Mouse (Mus musculus) layer of hippocampus, adult 9-10 months (tissue): ENCODE results near the gene Slc26a11.

Source experiments
- DNase-seq: peaks from one replicate; pipeline ENCODE4 v3.0.0; 2022; ENCODE audit warnings: low spot score

The Slc26a11 gene

DNA sequence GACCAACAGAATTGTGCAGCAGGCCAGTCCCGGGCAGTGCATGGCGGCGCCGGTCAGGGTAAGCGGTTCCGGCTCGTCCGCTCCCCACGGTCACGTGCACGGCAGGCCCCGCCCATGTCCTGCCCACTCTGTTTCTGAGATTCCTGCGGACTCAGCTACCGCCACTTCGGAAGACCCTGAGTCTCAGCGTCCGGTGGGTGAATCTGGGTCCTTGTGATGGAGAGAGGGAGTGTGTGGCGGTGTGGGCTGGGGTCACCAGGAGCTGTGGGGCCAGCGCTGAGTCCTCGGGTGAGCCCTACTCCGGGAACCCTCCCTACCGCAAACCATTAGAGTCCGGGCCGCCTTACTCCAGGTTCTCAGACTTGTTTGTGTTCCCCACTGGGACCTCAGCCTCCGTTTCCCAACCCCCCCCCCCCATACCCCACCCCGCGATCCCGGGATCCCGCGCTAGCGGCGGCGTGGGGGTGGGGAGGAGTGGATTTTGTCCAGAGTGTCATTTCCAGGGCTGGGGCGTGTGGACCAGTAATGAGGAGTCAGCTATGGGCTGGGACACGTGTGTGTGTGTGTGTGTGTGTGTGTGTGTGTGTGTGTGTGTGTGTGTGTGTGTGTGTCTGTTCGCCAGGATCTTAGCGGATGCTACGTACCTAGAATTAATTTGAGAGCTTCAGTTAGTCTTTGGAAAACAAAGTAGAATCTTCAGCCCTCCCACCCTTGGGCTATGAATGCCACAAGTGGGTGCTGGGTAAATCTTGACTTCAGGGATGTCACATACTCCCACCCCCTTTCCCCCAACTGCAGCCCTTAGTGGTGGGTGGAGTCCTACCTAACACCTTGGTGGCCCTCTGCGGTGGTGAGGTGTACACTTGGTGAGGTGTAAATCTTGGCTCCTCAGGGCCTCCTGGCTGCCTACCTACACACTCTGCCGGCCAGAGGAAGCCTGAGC is at the start of gene Slc26a11, which contains the start of gene Sgsh:
Gene Slc26a11 (plus strand): TSS at position 115 of the 943 bp plus-strand sequence.
Gene Sgsh (minus strand): TSS at position 94 of the 943 bp plus-strand sequence.
- peak; percentile 29 for DNase-seq

DNA sequence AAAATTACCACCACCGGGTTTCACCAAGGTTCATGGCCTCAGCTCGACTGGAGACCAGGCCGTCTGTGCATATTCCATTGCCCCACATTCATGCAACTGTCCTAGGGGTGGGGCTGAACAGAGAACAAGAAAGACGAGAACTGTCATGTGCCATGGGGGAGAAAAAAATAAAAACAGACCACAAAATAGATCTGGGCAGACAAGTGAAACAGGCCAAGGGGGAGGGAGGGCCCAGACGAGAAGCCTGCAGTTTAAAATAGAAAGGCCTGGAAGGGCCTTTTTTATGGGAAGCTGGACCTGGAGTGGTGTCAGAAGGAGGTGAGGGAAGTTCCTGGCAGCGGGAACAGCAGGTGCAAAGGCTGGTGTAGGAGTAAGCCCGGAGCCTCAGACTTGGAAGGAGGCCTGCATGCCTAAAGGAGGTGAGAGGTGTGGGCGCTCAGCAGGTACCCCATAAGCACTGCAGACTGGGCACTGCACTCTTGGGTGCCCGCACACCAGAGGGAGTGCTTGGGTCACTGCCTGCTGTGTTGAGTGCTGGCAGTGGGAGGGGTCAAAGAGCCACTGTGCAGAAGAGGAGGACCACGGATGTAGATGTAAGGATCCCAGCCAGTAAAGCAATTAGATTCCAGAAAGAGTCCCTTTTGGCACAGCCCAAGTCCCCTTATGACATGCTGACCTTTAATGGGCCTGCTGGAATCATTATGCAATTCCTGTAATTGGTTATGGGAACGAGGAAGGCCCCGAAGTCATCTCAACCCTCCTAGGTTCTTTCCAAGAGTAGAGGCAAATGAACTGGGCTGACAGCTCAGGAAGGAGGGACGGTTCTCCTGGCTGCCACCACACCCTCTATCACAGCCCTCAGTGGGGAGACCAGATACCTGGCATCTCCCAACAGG is 48.3 kb upstream of the Slc26a11 start:
- no peak for DNase-seq

DNA sequence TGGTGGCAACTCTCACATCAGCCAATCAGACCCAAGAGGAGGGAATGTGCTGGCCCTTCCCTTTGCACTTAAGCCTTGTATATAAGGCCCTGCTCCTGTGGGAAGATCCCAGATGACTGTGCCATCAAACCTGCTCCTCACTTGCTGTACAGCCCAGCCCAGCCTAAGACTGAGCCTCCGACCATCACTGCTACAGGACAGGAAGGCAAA is 47.8 kb upstream of the Slc26a11 start, which contains the start of gene Card14:
Gene Card14 (plus strand): TSS at position 111 of the 210 bp plus-strand sequence.
- DNase-seq = no peak

DNA sequence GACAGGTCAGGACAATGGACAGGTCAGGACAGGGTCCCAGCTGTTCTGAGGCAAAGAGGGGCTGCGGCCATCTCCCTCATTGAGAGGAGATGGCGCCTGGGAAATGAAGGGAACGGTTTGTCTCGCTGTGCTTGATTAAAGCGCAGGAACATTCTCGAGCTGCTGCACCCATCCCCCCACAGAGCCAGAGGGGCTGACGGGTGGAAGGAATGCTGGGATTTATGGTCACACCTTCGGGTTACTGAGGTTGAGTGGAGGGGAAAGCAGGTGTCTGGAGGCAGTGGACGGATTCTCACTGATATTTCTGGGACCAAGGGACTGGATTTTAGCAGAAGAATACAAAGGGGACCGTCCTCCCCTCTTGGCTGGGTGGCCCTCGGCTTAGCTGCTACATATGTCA is 47.4 kb upstream of the Slc26a11 start:
- DNase-seq = no peak

DNA sequence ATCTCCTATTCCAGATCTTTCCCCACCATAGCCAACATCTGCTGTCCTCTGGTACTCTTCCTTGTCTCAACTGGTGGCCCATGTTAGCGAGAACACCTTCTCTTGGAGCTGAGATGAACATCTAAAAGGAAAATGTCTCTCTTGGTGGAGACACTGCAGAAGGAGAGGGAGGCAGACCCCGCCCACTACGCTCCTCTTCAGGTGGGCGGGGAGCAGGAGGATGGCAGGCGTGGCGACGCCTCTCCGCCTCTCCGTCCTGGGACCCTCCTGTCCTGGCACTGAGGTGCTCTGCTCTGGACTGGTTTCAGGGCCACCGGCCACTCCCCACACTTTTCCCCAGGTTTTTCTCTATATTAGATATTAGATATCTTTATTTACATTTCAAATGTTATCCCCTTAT is 44.7 kb upstream of the Slc26a11 start:
- no peak for DNase-seq

DNA sequence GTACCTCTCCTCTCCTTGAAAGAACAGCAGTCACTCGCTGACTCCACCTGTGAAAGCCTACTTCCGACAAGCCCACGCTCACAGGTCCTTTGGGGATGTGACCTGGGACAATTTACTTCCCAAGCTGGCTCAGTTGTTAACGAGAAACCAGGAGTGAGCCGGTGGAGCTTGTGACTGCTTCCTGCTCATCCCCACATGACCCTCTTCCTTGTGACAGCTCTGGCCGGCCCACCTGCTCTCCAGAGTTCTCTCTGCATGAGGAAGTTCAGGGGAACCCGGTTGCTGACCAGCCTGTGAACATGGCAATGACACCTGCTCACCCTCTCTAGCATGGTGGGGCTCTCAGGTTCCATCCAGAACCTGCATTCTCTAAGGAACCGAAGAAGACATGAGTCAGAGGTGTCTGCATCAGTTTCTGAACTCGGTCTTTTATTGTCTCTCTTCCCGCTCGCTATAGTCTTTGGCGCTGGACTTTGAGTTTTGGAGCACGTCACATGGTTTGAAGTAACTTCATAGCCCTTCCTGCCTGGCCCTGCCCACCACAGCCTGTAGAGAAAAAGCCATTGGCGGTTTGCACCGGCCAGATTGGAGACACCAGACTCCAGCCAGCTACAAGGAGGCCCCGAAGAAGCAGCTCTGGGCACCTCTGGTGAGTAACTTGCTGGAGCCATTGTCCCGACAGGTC is 41.0 kb upstream of the Slc26a11 start:
- DNase-seq = no peak

DNA sequence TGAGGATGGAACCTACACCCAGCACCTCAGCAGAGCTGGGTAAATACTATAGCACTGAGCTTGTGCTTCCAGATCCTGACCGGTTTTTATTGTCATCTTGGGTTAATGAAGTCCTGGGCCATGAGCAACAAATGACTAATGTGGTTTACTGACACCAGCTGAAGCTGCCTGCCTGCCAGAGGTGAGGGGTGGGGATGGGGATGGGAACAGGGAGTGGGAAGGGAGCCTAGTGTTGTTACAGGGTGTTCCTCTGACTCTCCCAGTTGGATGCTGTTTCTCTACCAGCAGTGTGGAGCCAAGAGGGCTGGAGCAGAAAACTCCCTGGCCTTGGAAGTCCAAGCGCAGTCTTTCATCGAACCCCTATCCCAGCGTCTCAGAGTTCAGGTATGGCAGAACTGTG is 38.6 kb upstream of the Slc26a11 start:
- DNase-seq = no peak

DNA sequence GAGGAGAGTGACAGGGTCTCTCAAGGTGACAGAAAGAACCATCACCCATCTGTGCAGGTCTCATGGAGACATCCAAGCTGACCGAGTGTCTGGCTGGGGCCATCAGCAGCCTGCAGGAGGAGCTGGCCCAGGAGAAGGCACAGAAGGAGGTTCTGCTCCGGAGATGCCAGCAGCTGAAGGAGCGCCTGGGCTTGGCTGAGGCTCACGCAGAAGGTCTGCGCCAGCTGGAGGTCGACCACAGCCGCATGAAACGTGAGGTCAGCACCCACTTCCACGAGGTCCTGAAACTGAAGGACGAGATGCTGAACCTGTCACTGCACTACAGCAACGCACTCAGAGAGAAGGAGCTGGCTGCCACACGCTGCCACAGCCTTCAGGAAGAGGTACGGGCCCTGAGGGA is 32.8 kb upstream of the Slc26a11 start:
- no peak for DNase-seq

DNA sequence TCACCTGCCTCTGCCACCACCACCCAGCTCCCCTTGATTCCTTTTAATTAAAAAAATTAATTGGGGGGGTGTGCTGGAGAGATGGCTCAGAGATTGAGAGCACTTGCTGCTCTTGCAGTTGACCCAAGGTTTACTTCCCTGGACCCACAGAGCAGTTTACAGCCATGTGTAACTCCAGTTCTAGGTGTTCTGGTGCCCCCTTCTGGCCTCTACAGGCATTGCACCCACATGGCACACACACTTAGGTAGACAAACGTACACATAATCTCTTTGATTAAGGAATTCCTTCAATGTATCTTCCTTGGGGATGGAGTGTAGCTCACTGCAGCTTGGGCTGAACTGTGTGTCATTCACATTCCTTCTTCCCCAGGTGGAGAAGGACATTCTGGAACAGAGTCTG is 30.3 kb upstream of the Slc26a11 start:
- DNase-seq = no peak

DNA sequence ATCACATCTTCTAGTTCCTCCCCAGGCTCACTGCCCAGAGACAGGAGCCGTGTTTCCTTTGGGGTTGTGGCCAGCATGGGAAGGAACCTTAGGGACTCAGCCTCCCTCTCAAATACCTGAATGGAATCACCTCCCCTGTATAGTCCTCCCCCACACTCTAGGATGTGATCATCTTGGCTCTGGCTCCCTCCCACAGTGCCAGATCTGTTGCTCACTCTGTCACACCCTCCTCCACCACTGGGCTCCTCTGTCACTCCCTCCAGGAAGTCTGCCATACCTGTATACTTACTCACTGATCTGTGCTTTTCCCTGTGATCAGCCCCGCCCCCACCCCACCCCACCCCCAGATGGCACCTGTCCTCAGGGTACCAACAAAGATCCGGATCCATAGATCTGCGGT is 24.8 kb upstream of the Slc26a11 start:
- no peak for DNase-seq

DNA sequence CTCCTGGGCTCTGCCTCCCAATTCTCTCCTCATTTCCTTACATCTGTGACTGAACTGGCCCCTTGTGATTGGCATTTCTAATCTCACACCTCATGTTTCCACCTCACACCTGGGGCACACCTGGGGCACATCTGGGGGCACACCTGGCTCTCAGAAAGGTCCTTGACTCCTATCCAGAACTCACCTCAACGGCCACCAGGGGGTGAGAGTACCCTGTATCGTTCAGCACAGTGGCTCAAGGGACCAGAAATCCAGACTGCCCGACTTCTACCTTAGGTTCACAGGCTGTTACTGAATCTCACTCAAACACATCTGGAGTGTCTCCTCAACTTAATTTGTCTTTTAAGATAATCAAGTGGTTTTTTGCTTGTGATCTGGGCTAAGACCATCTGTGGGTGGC is 23.4 kb upstream of the Slc26a11 start:
- no peak for DNase-seq

DNA sequence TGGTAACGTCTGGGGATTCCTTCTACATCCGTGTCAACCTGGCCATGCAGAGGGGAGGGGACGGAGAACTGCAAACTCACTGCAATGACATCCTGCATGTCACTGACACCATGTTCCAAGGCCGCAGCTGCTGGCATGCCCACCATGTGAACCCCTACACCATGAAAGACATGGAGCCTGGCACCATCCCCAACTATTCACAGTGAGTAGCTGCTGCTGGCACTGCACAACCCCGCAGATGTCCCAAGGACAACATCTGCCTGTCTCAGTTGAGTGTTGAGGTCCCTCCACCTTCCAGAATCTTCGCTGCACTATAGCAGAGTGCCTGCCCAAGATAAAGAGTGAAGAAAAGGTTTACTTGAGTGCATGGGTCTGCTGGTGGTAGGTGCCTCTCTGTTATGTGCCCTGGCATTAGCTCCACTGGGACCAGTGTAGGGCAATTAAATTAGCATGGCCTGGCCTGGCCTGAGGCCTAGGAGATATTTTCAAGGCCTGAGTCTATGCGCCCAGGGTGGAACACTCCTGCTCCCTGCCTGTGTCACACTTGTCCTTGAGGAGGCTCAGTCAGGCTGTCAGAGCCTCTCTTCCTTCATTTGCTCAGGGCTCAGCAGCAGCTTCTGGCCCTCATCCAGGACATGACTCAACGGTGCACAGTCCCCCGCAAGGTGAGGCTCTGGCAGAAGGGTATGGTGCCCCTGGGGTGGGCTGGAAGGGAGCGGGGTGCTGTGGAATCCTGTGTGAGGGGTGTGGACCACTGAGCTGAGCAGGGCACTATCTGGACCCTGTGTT is 16.9 kb upstream of the Slc26a11 start:
- no peak for DNase-seq

DNA sequence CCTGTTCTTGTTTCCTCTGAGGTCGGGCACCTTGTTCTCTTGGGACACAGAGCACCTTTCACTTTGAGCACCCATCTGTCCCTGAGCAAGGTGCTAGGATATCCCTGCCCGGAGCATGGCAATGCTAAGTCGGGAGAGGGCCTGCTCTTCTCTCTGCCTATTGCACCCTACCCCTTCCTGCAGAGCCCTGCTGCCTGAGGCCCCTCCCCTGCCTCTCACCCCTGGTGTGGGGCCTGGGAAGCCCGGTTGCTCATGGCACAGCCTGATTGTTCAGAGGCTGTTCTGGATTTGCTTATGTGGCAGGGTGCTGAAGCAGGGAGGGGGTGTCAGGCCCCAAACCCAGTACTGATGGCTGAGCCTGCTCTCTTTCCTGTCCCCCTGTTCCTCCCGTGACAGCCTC is 16.2 kb upstream of the Slc26a11 start:
- no peak for DNase-seq

DNA sequence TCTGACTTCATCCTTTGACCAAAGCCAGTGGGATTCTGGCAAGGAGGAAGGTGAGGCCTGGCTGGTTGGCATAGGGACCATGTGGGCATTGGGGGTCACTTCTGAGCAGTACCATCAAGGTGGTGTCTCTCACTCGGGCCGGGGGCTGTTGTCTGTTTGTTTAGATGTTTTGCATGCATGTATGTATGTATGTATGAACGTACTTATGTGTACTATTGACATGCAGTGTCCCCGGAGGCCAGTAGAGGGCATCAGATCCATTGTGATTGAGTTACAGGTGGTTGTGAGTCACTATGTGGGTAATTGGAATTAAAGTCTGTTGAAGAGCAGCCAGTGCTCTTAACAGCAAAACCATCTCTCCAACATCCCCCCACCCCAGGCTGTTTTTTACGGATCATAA is 15.7 kb upstream of the Slc26a11 start:
- DNase-seq = peak; percentile 79

DNA sequence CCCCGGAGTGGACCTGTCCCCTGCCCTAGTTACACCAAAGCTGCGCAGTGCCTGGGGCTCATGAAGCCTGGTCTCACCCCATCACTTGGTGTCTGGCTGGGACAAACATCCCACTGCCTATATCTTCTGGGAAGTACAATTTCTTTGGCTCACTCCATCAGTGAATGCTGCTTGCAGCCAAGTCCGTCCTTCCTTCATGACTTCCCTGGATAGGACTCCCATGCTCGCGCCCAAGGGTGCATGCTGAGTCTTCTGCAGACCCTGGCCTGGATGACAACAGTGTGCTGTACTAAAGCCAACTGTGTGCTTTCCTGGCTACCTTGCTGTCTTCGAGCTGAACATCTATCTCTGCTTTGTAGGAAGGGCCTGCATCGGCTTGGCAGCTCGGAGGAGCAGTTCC is 11.2 kb upstream of the Slc26a11 start:
- DNase-seq = no peak

DNA sequence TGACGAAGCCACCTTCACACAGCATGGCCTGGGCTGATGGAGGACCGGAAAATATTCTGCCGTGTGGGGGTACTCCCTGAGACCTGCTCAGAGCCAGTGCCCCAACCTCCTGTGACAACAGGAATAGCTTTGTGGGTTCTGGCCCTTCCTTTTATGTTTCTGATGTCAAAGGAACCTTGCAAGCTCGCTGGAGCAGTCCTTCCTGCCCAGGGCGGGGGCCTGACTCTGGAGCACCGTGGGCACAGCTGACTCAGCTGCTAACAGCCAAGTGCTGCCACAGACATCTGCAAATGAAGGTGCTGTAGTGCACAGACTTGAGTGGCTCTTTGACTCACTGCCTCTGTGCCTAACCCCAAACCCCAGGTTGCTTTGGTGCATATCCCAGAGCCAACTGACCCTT is 10.5 kb upstream of the Slc26a11 start:
- DNase-seq = no peak

DNA sequence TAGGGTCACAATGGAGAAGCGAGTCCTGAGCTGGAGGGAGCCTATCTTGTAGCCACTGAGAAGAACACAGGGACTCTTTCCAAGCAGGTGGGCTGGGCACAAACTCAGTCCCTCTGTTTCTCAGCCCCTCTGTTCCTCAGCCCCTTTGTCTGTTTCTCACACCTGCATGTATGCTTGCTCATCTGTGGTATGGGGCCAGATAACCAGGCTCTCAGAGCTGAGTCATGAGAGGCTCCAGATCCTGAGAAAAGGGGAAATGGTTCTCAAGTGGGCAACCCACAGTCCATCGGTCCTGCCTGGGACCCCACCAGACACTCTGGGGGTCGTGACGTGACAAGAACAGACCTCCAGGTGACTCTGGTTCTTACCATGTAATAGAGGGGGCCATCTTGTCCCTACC is 8.2 kb upstream of the Slc26a11 start:
- DNase-seq = no peak

DNA sequence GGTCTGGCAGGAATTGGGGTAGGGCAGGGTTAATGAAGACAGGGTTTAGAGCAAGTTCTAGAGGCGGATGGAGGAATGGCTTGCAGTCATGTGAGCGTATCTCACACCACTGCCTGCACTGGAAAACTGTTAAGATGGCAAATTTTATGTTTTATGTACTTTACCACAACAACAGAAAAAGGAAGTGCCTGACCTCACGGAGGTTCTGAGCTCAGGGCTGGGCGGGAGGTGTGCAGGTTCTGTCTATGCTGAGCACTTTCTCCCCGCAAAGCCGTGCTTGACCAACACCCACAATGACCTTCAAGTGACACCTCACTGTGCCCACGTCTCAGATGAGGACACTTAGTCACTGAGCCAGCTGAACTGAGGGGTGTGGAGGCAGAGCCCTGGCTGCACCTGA is 3.2 kb upstream of the Slc26a11 start:
- DNase-seq = no peak

DNA sequence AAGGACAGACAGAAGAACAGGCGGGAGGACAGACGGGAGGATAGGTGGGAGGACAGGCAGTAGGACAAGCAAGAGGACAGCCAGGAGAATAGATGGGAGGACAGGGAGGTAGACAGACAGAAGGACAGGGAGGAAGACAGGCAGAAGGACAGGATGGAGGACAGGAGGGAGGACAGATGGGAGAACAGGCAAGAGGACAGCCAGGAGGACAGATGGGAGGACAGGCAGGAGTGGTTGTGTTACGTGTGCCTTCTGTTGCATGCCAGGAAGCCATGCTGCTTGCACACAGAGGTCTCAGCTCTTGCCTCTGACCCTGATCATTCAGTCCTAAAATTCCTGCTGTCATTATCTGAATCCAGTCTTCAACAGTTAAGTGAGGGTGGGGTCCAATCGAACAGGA is 1.4 kb upstream of the Slc26a11 start:
- DNase-seq = no peak

DNA sequence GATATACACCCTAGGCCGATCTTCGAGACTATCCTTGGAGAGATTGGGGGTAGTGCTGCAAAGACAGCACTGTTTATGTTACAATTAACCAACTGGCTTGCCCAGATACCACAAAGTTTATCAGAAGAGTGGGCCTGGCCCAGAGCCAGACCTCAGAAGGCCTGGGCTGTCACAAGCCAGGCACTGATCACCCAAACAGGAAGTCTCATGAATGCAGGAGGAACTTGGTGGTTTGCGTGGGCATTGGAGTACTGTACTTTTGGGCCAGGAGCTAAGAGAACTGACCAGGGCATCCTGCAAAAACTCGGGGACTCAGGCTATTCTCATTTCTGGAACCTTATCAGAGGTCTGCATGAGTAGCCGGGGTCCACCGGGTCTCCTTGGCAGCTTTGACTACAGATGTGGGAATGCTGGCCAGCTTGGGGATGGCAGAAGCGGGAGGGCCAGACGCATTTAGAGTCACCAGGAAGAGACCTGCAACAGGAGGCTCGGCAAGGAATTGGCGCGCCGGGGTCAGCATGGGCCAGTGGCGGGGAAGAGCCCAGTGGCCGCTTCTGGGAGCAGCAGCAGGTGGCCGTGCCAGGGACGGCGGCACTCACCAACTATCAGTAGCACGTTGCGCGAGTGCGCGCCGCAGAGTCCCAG is 437 bp upstream of the Slc26a11 start:
- no peak for DNase-seq

DNA sequence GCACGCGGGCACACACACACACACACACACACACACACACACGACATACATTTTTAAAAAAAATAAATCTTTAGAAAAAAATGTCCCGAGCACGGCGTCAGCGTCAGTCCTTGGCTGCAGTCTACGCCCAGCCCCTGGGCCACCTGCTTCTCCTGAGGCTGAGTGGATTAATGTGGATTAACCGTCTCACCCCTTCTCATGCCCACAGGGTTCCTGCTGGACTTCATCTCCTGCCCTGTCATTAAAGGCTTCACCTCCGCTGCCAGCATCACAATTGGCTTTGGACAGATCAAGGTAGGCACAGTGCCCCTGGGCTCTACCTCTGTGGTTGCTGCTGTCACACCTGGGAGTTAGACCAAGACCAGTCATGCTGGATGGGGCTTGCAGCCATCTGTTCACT is 3.7 kb downstream of the Slc26a11 start:
- DNase-seq = no peak
